Mouse (Mus musculus) stomach, postnatal 0 days (tissue): ENCODE data around the gene Arhgef25. TPM values are rescaled to one million over a fixed set of nuclear protein-coding genes. Genes with fewer than 3 reads are reported as not detected.

ENCODE experiments used
- ATAC-seq: fragments of 200-750 bp; cut with Nextera tagmentation; 2 replicates; pipeline ENCODE4 v1.8.0; 2017; ENCODE audit not compliant: low FRiP score, low TSS enrichment
- DNase-seq: peaks from one replicate; pipeline ENCODE4 v3.0.0-alpha.2; 2016; ENCODE audit warnings: low spot score
- H3K27ac ChIP-seq: fragments of 300-500 bp; sonication (generic); replicated peaks from 2 replicates; pipeline ENCODE4 v1.5.1; 2014; ENCODE audit warnings: mild to moderate bottlenecking, control low read depth
- H3K27me3 ChIP-seq: fragments of 300-500 bp; sonication (generic); 2 replicates; pipeline ENCODE4 v1.6.1; 2014; ENCODE audit warnings: low read length; ENCODE audit not compliant: control insufficient read depth, insufficient read depth
- H3K36me3 ChIP-seq: fragments of 300-500 bp; sonication (generic); 2 replicates; pipeline ENCODE4 v1.6.1; 2014; ENCODE audit warnings: low read length, mixed read lengths; ENCODE audit not compliant: control insufficient read depth, insufficient read depth
- H3K4me1 ChIP-seq: fragments of 300-500 bp; sonication (generic); replicated peaks from 2 replicates; pipeline ENCODE4 v1.6.1; 2014; ENCODE audit warnings: antibody characterized with exemption; ENCODE audit not compliant: control insufficient read depth, insufficient read depth
- H3K4me2 ChIP-seq: fragments of 300-500 bp; sonication (generic); replicated peaks from 2 replicates; pipeline ENCODE4 v1.6.1; 2014; ENCODE audit warnings: low read depth, mild to moderate bottlenecking, control low read depth, moderate library complexity
- H3K4me3 ChIP-seq: fragments of 300-500 bp; sonication (generic); 2 replicates; pipeline ENCODE4 v1.5.1; 2014; ENCODE audit warnings: low read depth, low read length, control low read depth
- H3K9ac ChIP-seq: fragments of 300-500 bp; sonication (generic); 2 replicates; pipeline ENCODE4 v1.6.1; 2014; ENCODE audit warnings: mild to moderate bottlenecking, low read length, control low read depth, mixed read lengths
- H3K9me3 ChIP-seq: fragments of 300-500 bp; sonication (generic); 2 replicates; pipeline ENCODE4 v1.6.1; 2016; ENCODE audit warnings: low read length; ENCODE audit not compliant: control insufficient read depth
- CTCF ChIP-seq: IDR thresholded peaks from 2 replicates; pipeline ENCODE4 v1.5.1; 2016; ENCODE audit warnings: antibody characterized with exemption, low read depth, mild to moderate bottlenecking, moderate library complexity
- EP300 ChIP-seq: optimal IDR thresholded peaks from 2 replicates; pipeline ENCODE3; 2016; ENCODE audit warnings: antibody characterized with exemption
- WGBS: fragments of 180-500 bp; shearing (Covaris S2); extraction: QIAGEN DNeasy Blood & Tissue Kit; methylation state at CpG from one replicate; pipeline ENCODE4 v1.1.7; 2014; 5-methylcytosine and 5-hydroxymethylcytosine counted together
- polyA plus RNA-seq: library from polyadenylated mRNA; unstranded; fragments of >200 nt; fragmentation: Nextera tagmentation; extraction: Ambion mirVana; gene quantifications from 2 replicates; pipeline ENCODE4 v1.2.1, GENCODE M21; 2015

Arhgef25 gene
- polyA plus RNA-seq, 1 experiment from 2014 or later, result 25.3 TPM

GRCm38 (mm10) chr10:127191191-127192056 is 1.5 kb upstream of the Arhgef25 start:
- WGBS, result 78% methylated on average over 19 of the region's 19 CpGs
- DNase-seq, result no peak
- Histone ChIP-seq H3K9me3 (no peaks in the 10 kb centered on the region), H3K4me1 (no peaks in the 10 kb centered on the region; the same call in 1 of the 2 replicates), H3K36me3 (peaks cover 2% of the 10 kb centered on the region; the same call in 1 of the 2 replicates), H3K9ac (no peak overlapping the region), H3K27ac (peak overlapping the region; percentile 93), H3K4me2 (peak overlapping the region; percentile 88), H3K27me3 (no peaks in the 10 kb centered on the region), H3K4me3 (no peak overlapping the region)
- TF ChIP-seq CTCF, result no peak
- no peak for TF ChIP-seq EP300
- no peak for ATAC-seq

GRCm38 (mm10) chr10:127190398-127191190 is 711 bp upstream of the Arhgef25 start:
- Histone ChIP-seq H3K36me3 (peaks cover 2% of the 10 kb centered on the region; the same call in 1 of the 2 replicates), H3K4me3 (peak overlapping the region; percentile 59), H3K4me2 (peak overlapping the region; percentile 88), H3K9me3 (no peaks in the 10 kb centered on the region), H3K27me3 (no peaks in the 10 kb centered on the region), H3K4me1 (no peaks in the 10 kb centered on the region; the same call in 1 of the 2 replicates), H3K9ac (no peak overlapping the region), H3K27ac (peak overlapping the region; percentile 93)
- 41% methylated on average over 14 of the region's 14 CpGs for WGBS
- ATAC-seq, result no peak
- DNase-seq, result no peak
- no peak for TF ChIP-seq EP300

- DNase-seq (no peak), ATAC-seq (no peak; the same call in 1 of the 2 replicates)
- H3K9ac ChIP-seq, result peak overlapping the region; percentile 75
- TF ChIP-seq CTCF, result no peak
- no peak for TF ChIP-seq EP300
- no peaks in the 10 kb centered on the region for H3K9me3 ChIP-seq
- H3K36me3 ChIP-seq, result peaks cover 2% of the 10 kb centered on the region; the same call in 1 of the 2 replicates
- H3K27me3 ChIP-seq, result no peaks in the 10 kb centered on the region
- no peaks in the 10 kb centered on the region; the same call in 1 of the 2 replicates for H3K4me1 ChIP-seq
- under 1% methylated on average over 26 of the region's 26 CpGs for WGBS
- H3K27ac ChIP-seq, result peak overlapping the region; percentile 93
- H3K4me2 ChIP-seq, result peak overlapping the region; percentile 88
- peak overlapping the region; percentile 59 for H3K4me3 ChIP-seq
Measured at GRCm38 (mm10) chr10:127189116-127189650, 700 bp downstream of the Arhgef25 start.

- Histone ChIP-seq H3K9me3 (no peaks in the 10 kb centered on the region), H3K4me2 (peak overlapping the region; percentile 88), H3K9ac (peak overlapping the region; percentile 75), H3K4me1 (no peaks in the 10 kb centered on the region; the same call in 1 of the 2 replicates), H3K27me3 (no peaks in the 10 kb centered on the region), H3K27ac (peak overlapping the region; percentile 93), H3K4me3 (peak overlapping the region; percentile 59), H3K36me3 (peaks cover 2% of the 10 kb centered on the region; the same call in 1 of the 2 replicates)
- DNase-seq (peak; percentile 50), ATAC-seq (peak; percentile 68)
- WGBS, result under 1% methylated on average over 26 of the region's 46 CpGs
- TF ChIP-seq EP300, result no peak
- TF ChIP-seq CTCF, result no peak
Measured at GRCm38 (mm10) chr10:127188465-127189115, 1.3 kb downstream of the Arhgef25 start.

- peak overlapping the region; percentile 88 for H3K4me2 ChIP-seq
- H3K9me3 ChIP-seq, result no peaks in the 10 kb centered on the region
- H3K9ac ChIP-seq, result peak overlapping the region; percentile 75
- 1% methylated on average over 17 of the region's 21 CpGs for WGBS
- ATAC-seq, result no peak
- peak overlapping the region; percentile 93 for H3K27ac ChIP-seq
- peaks cover 5% of the 10 kb centered on the region; the same call in 1 of the 2 replicates for H3K36me3 ChIP-seq
- H3K4me3 ChIP-seq, result peak overlapping the region; percentile 59
- no peak for DNase-seq
- TF ChIP-seq EP300, result no peak
- TF ChIP-seq CTCF, result no peak
- no peaks in the 10 kb centered on the region for H3K27me3 ChIP-seq
- H3K4me1 ChIP-seq, result no peaks in the 10 kb centered on the region; the same call in 1 of the 2 replicates
Measured at GRCm38 (mm10) chr10:127188079-127188453, 1.8 kb downstream of the Arhgef25 start.
